Mouse (Mus musculus): Measurements from ENCODE around the gene Dclk1. TPM values are rescaled to one million over a fixed set of nuclear protein-coding genes. Genes with fewer than 3 reads are reported as not detected.

Dclk1 gene
- total RNA-seq, 2 experiments from 2014 or later = 589 to 662 TPM

GRCm38 (mm10) chr3:55489231-55489990 lies 247.2 kb downstream of the Dclk1 start:
- no peak for DNase-seq (ENCODE audit: extremely low spot score in 1 of 2, low spot score in 1 of 2)

GRCm38 (mm10) chr3:55492021-55492420 lies 249.9 kb downstream of the Dclk1 start:
- DNase-seq (ENCODE audit: extremely low spot score in 1 of 2, low spot score in 1 of 2) = no peak

- DNase-seq (ENCODE audit: extremely low spot score in 1 of 2, low spot score in 1 of 2) = no peak
Observed at GRCm38 (mm10) chr3:55494348-55494747, 252.2 kb downstream of the Dclk1 start.

GRCm38 (mm10) chr3:55495231-55495630 lies 253.1 kb downstream of the Dclk1 start:
- DNase-seq (ENCODE audit: extremely low spot score in 1 of 2, low spot score in 1 of 2) = no peak

- DNase-seq (ENCODE audit: extremely low spot score in 1 of 2, low spot score in 1 of 2) = no peak
Observed at GRCm38 (mm10) chr3:55495866-55496265, 253.7 kb downstream of the Dclk1 start.

GRCm38 (mm10) chr3:55496462-55496941 lies 254.3 kb downstream of the Dclk1 start:
- DNase-seq (ENCODE audit: extremely low spot score in 1 of 2, low spot score in 1 of 2) = no peak

- DNase-seq (ENCODE audit: extremely low spot score in 1 of 2, low spot score in 1 of 2) = no peak
Observed at GRCm38 (mm10) chr3:55499298-55499697, 257.1 kb downstream of the Dclk1 start.

- no peak for DNase-seq (ENCODE audit: extremely low spot score in 1 of 2, low spot score in 1 of 2)
Observed at GRCm38 (mm10) chr3:55510198-55510597, 268.0 kb downstream of the Dclk1 start.

GRCm38 (mm10) chr3:55511658-55512057 lies 269.5 kb downstream of the Dclk1 start:
- no peak for DNase-seq (ENCODE audit: extremely low spot score in 1 of 2, low spot score in 1 of 2)

GRCm38 (mm10) chr3:55515966-55516365 lies 273.8 kb downstream of the Dclk1 start:
- DNase-seq (ENCODE audit: extremely low spot score in 1 of 2, low spot score in 1 of 2) = no peak

GRCm38 (mm10) chr3:55517454-55518014 lies 275.4 kb downstream of the Dclk1 start:
- no peak for DNase-seq (ENCODE audit: extremely low spot score in 1 of 2, low spot score in 1 of 2)

- peak in 1 of 2 experiments; percentile 70 for DNase-seq (ENCODE audit: extremely low spot score in 1 of 2, low spot score in 1 of 2)
Observed at GRCm38 (mm10) chr3:55520240-55521180, 278.3 kb downstream of the Dclk1 start.

- DNase-seq (ENCODE audit: extremely low spot score in 1 of 2, low spot score in 1 of 2) = no peak
Observed at GRCm38 (mm10) chr3:55521776-55522175, 279.6 kb downstream of the Dclk1 start.

- DNase-seq (ENCODE audit: extremely low spot score in 1 of 2, low spot score in 1 of 2) = no peak
Observed at GRCm38 (mm10) chr3:55523224-55523623, 281.1 kb downstream of the Dclk1 start.

GRCm38 (mm10) chr3:55523735-55524477 lies 281.7 kb downstream of the Dclk1 start:
- DNase-seq (ENCODE audit: extremely low spot score in 1 of 2, low spot score in 1 of 2) = no peak

- no peak for DNase-seq (ENCODE audit: extremely low spot score in 1 of 2, low spot score in 1 of 2)
Observed at GRCm38 (mm10) chr3:55524491-55525195, 282.5 kb downstream of the Dclk1 start.

- no peak for DNase-seq (ENCODE audit: extremely low spot score in 1 of 2, low spot score in 1 of 2)
Observed at GRCm38 (mm10) chr3:55526470-55526869, 284.3 kb downstream of the Dclk1 start.

- no peak for DNase-seq (ENCODE audit: extremely low spot score in 1 of 2, low spot score in 1 of 2)
Observed at GRCm38 (mm10) chr3:55527566-55527965, 285.4 kb downstream of the Dclk1 start.

GRCm38 (mm10) chr3:55528012-55528411 lies 285.8 kb downstream of the Dclk1 start:
- DNase-seq (ENCODE audit: extremely low spot score in 1 of 2, low spot score in 1 of 2) = no peak

GRCm38 (mm10) chr3:55529414-55529813 lies 287.2 kb downstream of the Dclk1 start:
- no peak for DNase-seq (ENCODE audit: extremely low spot score in 1 of 2, low spot score in 1 of 2)
